Mouse (Mus musculus): ENCODE data around the gene Gpx4. TPM values are rescaled to one million over a fixed set of nuclear protein-coding genes. Genes with fewer than 3 reads are reported as not detected.

Gene Gpx4
- total RNA-seq, 4 experiments from 2014 or later, result 472 to 551 (median 538) TPM

GRCm38 (mm10) chr10:80072623-80073489 lies 25.9 kb downstream of the Gpx4 start:
- DNase-seq (ENCODE audit: low spot score in 2 of 2), result no peak

GRCm38 (mm10) chr10:80074813-80075601 lies 28.0 kb downstream of the Gpx4 start:
- no peak for DNase-seq (ENCODE audit: low spot score in 2 of 2)

- DNase-seq (ENCODE audit: low spot score in 2 of 2), result no peak
Measured at GRCm38 (mm10) chr10:80075924-80076323, 29.0 kb downstream of the Gpx4 start.

- no peak for DNase-seq (ENCODE audit: low spot score in 2 of 2)
Measured at GRCm38 (mm10) chr10:80076386-80076785, 29.4 kb downstream of the Gpx4 start.

- no peak for DNase-seq (ENCODE audit: low spot score in 2 of 2)
Measured at GRCm38 (mm10) chr10:80077312-80077711, 30.3 kb downstream of the Gpx4 start.

GRCm38 (mm10) chr10:80078366-80078765 lies 31.4 kb downstream of the Gpx4 start:
- no peak for DNase-seq (ENCODE audit: low spot score in 2 of 2)

GRCm38 (mm10) chr10:80080396-80081070 lies 33.6 kb downstream of the Gpx4 start:
- no peak for DNase-seq (ENCODE audit: low spot score in 2 of 2)

GRCm38 (mm10) chr10:80081075-80081474 lies 34.1 kb downstream of the Gpx4 start:
- DNase-seq (ENCODE audit: low spot score in 2 of 2), result no peak

GRCm38 (mm10) chr10:80084817-80085487 lies 38.0 kb downstream of the Gpx4 start:
- peak in 1 of 2 experiments; percentile 45 for DNase-seq (ENCODE audit: low spot score in 2 of 2)

- no peak for DNase-seq (ENCODE audit: low spot score in 2 of 2)
Measured at GRCm38 (mm10) chr10:80086847-80087246, 39.9 kb downstream of the Gpx4 start.

- DNase-seq (ENCODE audit: low spot score in 2 of 2), result no peak
Measured at GRCm38 (mm10) chr10:80087483-80087882, 40.5 kb downstream of the Gpx4 start.

- no peak for DNase-seq (ENCODE audit: low spot score in 2 of 2)
Measured at GRCm38 (mm10) chr10:80089146-80089545, 42.2 kb downstream of the Gpx4 start.

- no peak for DNase-seq (ENCODE audit: low spot score in 2 of 2)
Measured at GRCm38 (mm10) chr10:80091527-80091926, 44.6 kb downstream of the Gpx4 start.

- no peak for DNase-seq (ENCODE audit: low spot score in 2 of 2)
Measured at GRCm38 (mm10) chr10:80092690-80093089, 45.7 kb downstream of the Gpx4 start.

- no peak for DNase-seq (ENCODE audit: low spot score in 2 of 2)
Measured at GRCm38 (mm10) chr10:80094085-80094484, 47.1 kb downstream of the Gpx4 start.

- no peak for DNase-seq (ENCODE audit: low spot score in 2 of 2)
Measured at GRCm38 (mm10) chr10:80094684-80095083, 47.7 kb downstream of the Gpx4 start.

- no peak for DNase-seq (ENCODE audit: low spot score in 2 of 2)
Measured at GRCm38 (mm10) chr10:80095547-80095946, 48.6 kb downstream of the Gpx4 start.

- DNase-seq (ENCODE audit: low spot score in 2 of 2), result no peak
Measured at GRCm38 (mm10) chr10:80097275-80097674, 50.3 kb downstream of the Gpx4 start.

GRCm38 (mm10) chr10:80098630-80099029 lies 51.7 kb downstream of the Gpx4 start:
- DNase-seq (ENCODE audit: low spot score in 2 of 2), result no peak

- no peak for DNase-seq (ENCODE audit: low spot score in 2 of 2)
Measured at GRCm38 (mm10) chr10:80100982-80101381, 54.0 kb downstream of the Gpx4 start.

- DNase-seq (ENCODE audit: low spot score in 2 of 2), result peak; percentile 66 to 74
Measured at GRCm38 (mm10) chr10:80102216-80102915, 55.4 kb downstream of the Gpx4 start.
